ENCODE assay signal across 17 mouse cellular contexts in genomic region chr14:76724826-76725225, GRCm38 (mm10).
DNase-seq lines count a peak whose midpoint lies in the region; ATAC-seq and TF ChIP-seq lines count a peak whose summit lies in the region.
"Had no signal": no experiment of that assay in that cellular context is flagged by ENCODE, and none has a peak within 500 bp of the region (broad histone marks: within the 10 kb centered on the region; RNA-seq: fewer than 3 reads in every experiment).

No protein-coding gene starts in this region.

- H3K4me1 ChIP-seq in heart, embryonic 11.5 days (ENCODE audit: control insufficient read depth, insufficient read depth, low read length): no peaks in the 10 kb centered on the region

- DNase-seq in gastrocnemius, adult 2 months: no peak
- no peak for DNase-seq in gastrocnemius, postnatal 10 days
- DNase-seq in heart, adult 9 months (ENCODE audit: low spot score in 2 of 2): peak; percentile 30 to 36
- no peak for DNase-seq in left cerebral cortex, adult 2 months (ENCODE audit: extremely low spot score in 1 of 2, low spot score in 2 of 2)
- no peak for DNase-seq in left cerebral cortex, adult 8-10 months (ENCODE audit: low spot score in 2 of 2)
- DNase-seq in NIH3T3 (ENCODE audit: low read depth): peak; percentile 36
- no peak for DNase-seq in lung, postnatal 4 days
- DNase-seq: embryo, embryonic 11 days; kidney, adult 11 months had no signal

- H3K36me3 ChIP-seq in heart, embryonic 11.5 days (ENCODE audit: control insufficient read depth, insufficient read depth, low read length): no peaks in the 10 kb centered on the region
- H3K36me3 ChIP-seq: embryonic facial prominence, embryonic 15.5 days; forebrain, embryonic 10.5 days; hindbrain, embryonic 12.5 days had no signal

- H3K9ac ChIP-seq in heart, embryonic 11.5 days (ENCODE audit: low read depth, low read length): no peak overlapping the region
- H3K9ac ChIP-seq: embryonic facial prominence, embryonic 15.5 days; hindbrain, embryonic 12.5 days had no signal

- WGBS in heart, embryonic 11.5 days (ENCODE audit: insufficient replicate concordance): 68% methylated on average over 8 of the region's 8 CpGs

- H3K4me2 ChIP-seq in heart, embryonic 11.5 days: no peak overlapping the region
- H3K4me2 ChIP-seq: embryonic facial prominence, embryonic 15.5 days; hindbrain, embryonic 12.5 days had no signal

- H3K27me3 ChIP-seq in heart, embryonic 11.5 days (ENCODE audit: control insufficient read depth, insufficient read depth, low read length): no peaks in the 10 kb centered on the region
- H3K27me3 ChIP-seq: embryonic facial prominence, embryonic 15.5 days; hindbrain, embryonic 12.5 days; Patski had no signal

- no peak overlapping the region for H3K4me3 ChIP-seq in gastrocnemius, adult 2 months
- H3K4me3 ChIP-seq in heart, embryonic 11.5 days (ENCODE audit: low read depth, low read length): no peak overlapping the region
- no peak overlapping the region for H3K4me3 ChIP-seq in left cerebral cortex, adult 2 months
- H3K4me3 ChIP-seq: embryonic facial prominence, embryonic 15.5 days; erythroblast, embryonic 14.5 days; forebrain, embryonic 10.5 days; hindbrain, embryonic 12.5 days had no signal

- H3K27ac ChIP-seq in gastrocnemius, adult 2 months: peak overlapping the region; percentile 66
- no peak overlapping the region for H3K27ac ChIP-seq in heart, embryonic 11.5 days (ENCODE audit: low read depth, low read length)
- peak overlapping the region; percentile 1 for H3K27ac ChIP-seq in left cerebral cortex, adult 2 months
- H3K27ac ChIP-seq: embryonic facial prominence, embryonic 15.5 days; hindbrain, embryonic 12.5 days had no signal

- intact Hi-C loops in gastrocnemius, adult 2 months (cut with DNase I): no loop called here
- intact Hi-C loops in left cerebral cortex, adult 2 months (cut with DNase I): no loop called here

- ATAC-seq in heart, embryonic 11.5 days (replicated peaks; ENCODE audit: insufficient number of reproducible peaks, low FRiP score, low TSS enrichment): no peak
- ATAC-seq: activated CD4-positive, CD25-positive, alpha-beta regulatory T cell, adult 4 months; forebrain, embryonic 14.5 days; Patski had no signal

- H3K9me3 ChIP-seq in heart, embryonic 11.5 days (replicated peaks; ENCODE audit: control insufficient read depth, low read length): no peaks in the 10 kb centered on the region
- H3K9me3 ChIP-seq: embryonic facial prominence, embryonic 15.5 days; forebrain, embryonic 10.5 days; hindbrain, embryonic 12.5 days had no signal

- TF ChIP-seq CTCF in gastrocnemius, adult 2 months (IDR thresholded peaks at IDR 0.05): no peak
- TF ChIP-seq CTCF in left cerebral cortex, adult 2 months (IDR thresholded peaks at IDR 0.05): no peak

Comparison
In these comparisons a context has a peak if more than half of its experiments do, and no peak if none do; other contexts are left out.
1. DNase-seq: peak in heart, adult 9 months (2 of 2) and NIH3T3 (single experiment); none in gastrocnemius, adult 2 months (single experiment), gastrocnemius, postnatal 10 days (single experiment), left cerebral cortex, adult 2 months (0 of 2), left cerebral cortex, adult 8-10 months (0 of 2) and lung, postnatal 4 days (0 of 2).